Mouse (Mus musculus): Measurements from ENCODE around the gene Gm20388. TPM values are rescaled to one million over a fixed set of nuclear protein-coding genes. Genes with fewer than 3 reads are reported as not detected.

Gm20388 gene
- polyA plus RNA-seq, 1 experiment from 2014 or later = not detected

- H3K36me3 ChIP-seq = peaks cover 10% of the 10 kb centered on the region
- 0 out of 2 replicates have a peak, but pooled peaks have one; percentile 24 for ATAC-seq
- no peaks in the 10 kb centered on the region for H3K27me3 ChIP-seq (replicated peaks)
- no peak overlapping the region for H3K9ac ChIP-seq
- H3K9me3 ChIP-seq (replicated peaks) = no peaks in the 10 kb centered on the region
- WGBS (ENCODE audit: insufficient replicate concordance) = 40% methylated on average over 8 of the region's 8 CpGs
- H3K4me3 ChIP-seq = no peak overlapping the region
- H3K27ac ChIP-seq = no peak overlapping the region
- no peak overlapping the region for H3K4me2 ChIP-seq
- H3K4me1 ChIP-seq = peaks cover 61% of the 10 kb centered on the region
These were observed 4363.1 kb downstream of the Gm20388 start for GRCm38 (mm10) chr8:124273606-124274218.

- H3K4me1 ChIP-seq = peaks cover 67% of the 10 kb centered on the region
- no peak overlapping the region for H3K4me2 ChIP-seq
- H3K27ac ChIP-seq = no peak overlapping the region
- no peak overlapping the region for H3K4me3 ChIP-seq
- H3K9ac ChIP-seq = no peak overlapping the region
- 66% methylated on average over 10 of the region's 10 CpGs for WGBS (ENCODE audit: insufficient replicate concordance)
- ATAC-seq = no peak
- no peaks in the 10 kb centered on the region for H3K9me3 ChIP-seq (replicated peaks)
- peaks cover 10% of the 10 kb centered on the region for H3K36me3 ChIP-seq
- no peaks in the 10 kb centered on the region for H3K27me3 ChIP-seq (replicated peaks)
These were observed 4363.9 kb downstream of the Gm20388 start for GRCm38 (mm10) chr8:124274441-124275120.

- H3K9me3 ChIP-seq (replicated peaks) = no peaks in the 10 kb centered on the region
- H3K36me3 ChIP-seq = peaks cover 10% of the 10 kb centered on the region
- no peaks in the 10 kb centered on the region for H3K27me3 ChIP-seq (replicated peaks)
- no peak overlapping the region for H3K4me2 ChIP-seq
- 83% methylated on average over 10 of the region's 10 CpGs for WGBS (ENCODE audit: insufficient replicate concordance)
- no peak overlapping the region for H3K27ac ChIP-seq
- H3K4me3 ChIP-seq = no peak overlapping the region
- H3K4me1 ChIP-seq = peaks cover 65% of the 10 kb centered on the region
- no peak for ATAC-seq
- H3K9ac ChIP-seq = no peak overlapping the region
These were observed 4364.9 kb downstream of the Gm20388 start for GRCm38 (mm10) chr8:124275377-124276071.

GRCm38 (mm10) chr8:124277951-124278910 is 4367.6 kb downstream of the Gm20388 start:
- Histone ChIP-seq H3K9ac (no peak overlapping the region), H3K4me3 (no peak overlapping the region), H3K36me3 (peaks cover 10% of the 10 kb centered on the region), H3K27ac (no peak overlapping the region), H3K27me3 (replicated peaks) (no peaks in the 10 kb centered on the region), H3K4me1 (peaks cover 58% of the 10 kb centered on the region), H3K4me2 (peak overlapping the region; percentile 3; the same call in 1 of the 2 replicates), H3K9me3 (replicated peaks) (no peaks in the 10 kb centered on the region)
- no peak for ATAC-seq
- WGBS (ENCODE audit: insufficient replicate concordance) = 68% methylated on average over 24 of the region's 24 CpGs

- no peak overlapping the region for H3K4me3 ChIP-seq
- WGBS (ENCODE audit: insufficient replicate concordance) = 63% methylated on average over 7 of the region's 7 CpGs
- no peak overlapping the region; the same call in 1 of the 2 replicates for H3K27ac ChIP-seq
- H3K4me1 ChIP-seq = peaks cover 58% of the 10 kb centered on the region
- peaks cover 10% of the 10 kb centered on the region for H3K36me3 ChIP-seq
- ATAC-seq = no peak
- no peaks in the 10 kb centered on the region for H3K27me3 ChIP-seq (replicated peaks)
- H3K4me2 ChIP-seq = peak overlapping the region; percentile 3; the same call in 1 of the 2 replicates
- H3K9ac ChIP-seq = no peak overlapping the region
- no peaks in the 10 kb centered on the region for H3K9me3 ChIP-seq (replicated peaks)
These were observed 4368.5 kb downstream of the Gm20388 start for GRCm38 (mm10) chr8:124278956-124279689.

GRCm38 (mm10) chr8:124279690-124279985 is 4369.0 kb downstream of the Gm20388 start:
- Histone ChIP-seq H3K4me1 (peaks cover 58% of the 10 kb centered on the region), H3K9me3 (replicated peaks) (no peaks in the 10 kb centered on the region), H3K27me3 (replicated peaks) (no peaks in the 10 kb centered on the region), H3K27ac (no peak overlapping the region; the same call in 1 of the 2 replicates), H3K36me3 (peaks cover 10% of the 10 kb centered on the region), H3K9ac (no peak overlapping the region), H3K4me3 (no peak overlapping the region), H3K4me2 (no peak overlapping the region)
- 93% methylated on average over 5 of the region's 5 CpGs for WGBS (ENCODE audit: insufficient replicate concordance)
- no peak for ATAC-seq

- Histone ChIP-seq H3K4me1 (peaks cover 79% of the 10 kb centered on the region), H3K9ac (no peak overlapping the region), H3K27me3 (replicated peaks) (no peaks in the 10 kb centered on the region), H3K9me3 (replicated peaks) (no peaks in the 10 kb centered on the region), H3K27ac (no peak overlapping the region), H3K4me3 (no peak overlapping the region), H3K36me3 (no peaks in the 10 kb centered on the region), H3K4me2 (no peak overlapping the region)
- no peak for ATAC-seq
- 65% methylated on average over 11 of the region's 11 CpGs for WGBS (ENCODE audit: insufficient replicate concordance)
These were observed 4371.3 kb downstream of the Gm20388 start for GRCm38 (mm10) chr8:124281700-124282541.

- peaks cover 75% of the 10 kb centered on the region for H3K4me1 ChIP-seq
These were observed 4372.4 kb downstream of the Gm20388 start for GRCm38 (mm10) chr8:124282878-124283630.

GRCm38 (mm10) chr8:124283644-124284332 is 4373.1 kb downstream of the Gm20388 start:
- H3K27me3 ChIP-seq (replicated peaks) = no peaks in the 10 kb centered on the region
- no peak overlapping the region for H3K4me2 ChIP-seq
- ATAC-seq = no peak
- H3K36me3 ChIP-seq = no peaks in the 10 kb centered on the region
- no peak overlapping the region for H3K27ac ChIP-seq
- WGBS (ENCODE audit: insufficient replicate concordance) = 62% methylated on average over 11 of the region's 11 CpGs
- peaks cover 69% of the 10 kb centered on the region for H3K4me1 ChIP-seq
- H3K9ac ChIP-seq = no peak overlapping the region
- H3K9me3 ChIP-seq (replicated peaks) = no peaks in the 10 kb centered on the region
- H3K4me3 ChIP-seq = no peak overlapping the region

More at GRCm38 (mm10) chr8:124282878-124283630, 4372.4 kb downstream of the Gm20388 start:
- no peak for ATAC-seq
- H3K4me3 ChIP-seq = no peak overlapping the region
- 80% methylated on average over 12 of the region's 12 CpGs for WGBS (ENCODE audit: insufficient replicate concordance)
- no peaks in the 10 kb centered on the region for H3K9me3 ChIP-seq (replicated peaks)
- no peak overlapping the region for H3K27ac ChIP-seq
- H3K4me2 ChIP-seq = no peak overlapping the region
- no peaks in the 10 kb centered on the region for H3K27me3 ChIP-seq (replicated peaks)
- H3K36me3 ChIP-seq = no peaks in the 10 kb centered on the region
- H3K9ac ChIP-seq = no peak overlapping the region

Measured in liver, embryonic 12.5 days (tissue).